Mouse (Mus musculus) stomach, postnatal 0 days (tissue): ENCODE measurements at regions not wholly inside any gene's neighbourhood (a gene's known extent, or its start where the extent isn't known, plus 50 kb on each side); places are given as distances from the start of the nearest gene placed in this dataset.

ENCODE experiments used
- CTCF ChIP-seq: IDR thresholded peaks from 2 replicates; pipeline ENCODE4 v1.5.1; 2016; ENCODE audit warnings: antibody characterized with exemption, low read depth, mild to moderate bottlenecking, moderate library complexity
- EP300 ChIP-seq: optimal IDR thresholded peaks from 2 replicates; pipeline ENCODE3; 2016; ENCODE audit warnings: antibody characterized with exemption

DNA sequence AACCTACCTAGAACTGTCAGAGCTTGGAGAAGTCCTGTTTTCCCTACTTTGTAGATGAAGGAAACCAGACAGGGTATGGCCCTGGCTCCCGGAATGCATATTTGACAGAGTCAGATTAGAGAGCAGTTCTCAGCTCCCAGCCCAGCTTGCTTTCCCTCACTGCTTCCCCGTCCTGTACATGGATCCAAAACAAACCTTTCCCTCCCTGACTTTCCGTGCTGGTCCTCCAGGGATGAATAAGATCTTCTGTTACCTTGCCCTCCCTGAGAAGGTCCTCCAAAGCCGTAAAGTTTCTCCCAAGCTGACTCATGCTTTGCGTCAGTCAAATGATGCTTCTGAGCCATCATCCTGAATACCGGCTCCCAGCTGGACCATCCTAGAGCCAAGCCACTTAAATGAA is 160.2 kb upstream of the Jmjd1c start:
- no peak for TF ChIP-seq CTCF
- TF ChIP-seq EP300 = no peak
